Mouse (Mus musculus): Measurements from ENCODE around the gene Trpc6. TPM values are rescaled to one million over a fixed set of nuclear protein-coding genes. Genes with fewer than 3 reads are reported as not detected.

Trpc6 gene
- total RNA-seq (2017), result 0.76 to 11.9 TPM (median 2.8 TPM) in 3 replicates

- ATAC-seq (replicated peaks; ENCODE audit: insufficient number of reproducible peaks, low FRiP score, low TSS enrichment, poor library complexity, severe bottlenecking), result no peak
Observed at GRCm38 (mm10) chr9:8544041-8544794, at the start of gene Trpc6. TSS of gene Trpc6 (plus strand) at chr9:8544142.

- no peak for ATAC-seq (replicated peaks; ENCODE audit: insufficient number of reproducible peaks, low FRiP score, low TSS enrichment, poor library complexity, severe bottlenecking)
Observed at GRCm38 (mm10) chr9:8520911-8521310, 23.0 kb upstream of the Trpc6 start.

GRCm38 (mm10) chr9:8533670-8534069, 10.3 kb upstream of the Trpc6 start:
- ATAC-seq (replicated peaks; ENCODE audit: insufficient number of reproducible peaks, low FRiP score, low TSS enrichment, poor library complexity, severe bottlenecking), result no peak

GRCm38 (mm10) chr9:8545236-8545635, 1.3 kb downstream of the Trpc6 start:
- ATAC-seq (replicated peaks; ENCODE audit: insufficient number of reproducible peaks, low FRiP score, low TSS enrichment, poor library complexity, severe bottlenecking), result no peak

GRCm38 (mm10) chr9:8558574-8558973, 14.6 kb downstream of the Trpc6 start:
- ATAC-seq (replicated peaks; ENCODE audit: insufficient number of reproducible peaks, low FRiP score, low TSS enrichment, poor library complexity, severe bottlenecking), result no peak

- no peak for ATAC-seq (replicated peaks; ENCODE audit: insufficient number of reproducible peaks, low FRiP score, low TSS enrichment, poor library complexity, severe bottlenecking)
Observed at GRCm38 (mm10) chr9:8592618-8593017, 48.7 kb downstream of the Trpc6 start.

GRCm38 (mm10) chr9:8597089-8597488, 53.1 kb downstream of the Trpc6 start:
- ATAC-seq (replicated peaks; ENCODE audit: insufficient number of reproducible peaks, low FRiP score, low TSS enrichment, poor library complexity, severe bottlenecking), result no peak

- no peak for ATAC-seq (replicated peaks; ENCODE audit: insufficient number of reproducible peaks, low FRiP score, low TSS enrichment, poor library complexity, severe bottlenecking)
Observed at GRCm38 (mm10) chr9:8606816-8607491, 63.0 kb downstream of the Trpc6 start.

GRCm38 (mm10) chr9:8634344-8634743, 90.4 kb downstream of the Trpc6 start:
- no peak for ATAC-seq (replicated peaks; ENCODE audit: insufficient number of reproducible peaks, low FRiP score, low TSS enrichment, poor library complexity, severe bottlenecking)

- no peak for ATAC-seq (replicated peaks; ENCODE audit: insufficient number of reproducible peaks, low FRiP score, low TSS enrichment, poor library complexity, severe bottlenecking)
Observed at GRCm38 (mm10) chr9:8643453-8643852, 99.5 kb downstream of the Trpc6 start.

- no peak for ATAC-seq (replicated peaks; ENCODE audit: insufficient number of reproducible peaks, low FRiP score, low TSS enrichment, poor library complexity, severe bottlenecking)
Observed at GRCm38 (mm10) chr9:8655347-8655746, 111.4 kb downstream of the Trpc6 start.

GRCm38 (mm10) chr9:8672944-8673343, 129.0 kb downstream of the Trpc6 start:
- no peak for ATAC-seq (replicated peaks; ENCODE audit: insufficient number of reproducible peaks, low FRiP score, low TSS enrichment, poor library complexity, severe bottlenecking)

- ATAC-seq (replicated peaks; ENCODE audit: insufficient number of reproducible peaks, low FRiP score, low TSS enrichment, poor library complexity, severe bottlenecking), result no peak
Observed at GRCm38 (mm10) chr9:8676607-8677006, 132.7 kb downstream of the Trpc6 start.

GRCm38 (mm10) chr9:8693177-8693576, 149.2 kb downstream of the Trpc6 start:
- ATAC-seq (replicated peaks; ENCODE audit: insufficient number of reproducible peaks, low FRiP score, low TSS enrichment, poor library complexity, severe bottlenecking), result no peak

GRCm38 (mm10) chr9:8700669-8701068, 156.7 kb downstream of the Trpc6 start:
- no peak for ATAC-seq (replicated peaks; ENCODE audit: insufficient number of reproducible peaks, low FRiP score, low TSS enrichment, poor library complexity, severe bottlenecking)

GRCm38 (mm10) chr9:8703516-8703915, 159.6 kb downstream of the Trpc6 start:
- ATAC-seq (replicated peaks; ENCODE audit: insufficient number of reproducible peaks, low FRiP score, low TSS enrichment, poor library complexity, severe bottlenecking), result no peak

GRCm38 (mm10) chr9:8703956-8704355, 160.0 kb downstream of the Trpc6 start:
- ATAC-seq (replicated peaks; ENCODE audit: insufficient number of reproducible peaks, low FRiP score, low TSS enrichment, poor library complexity, severe bottlenecking), result no peak

- no peak for ATAC-seq (replicated peaks; ENCODE audit: insufficient number of reproducible peaks, low FRiP score, low TSS enrichment, poor library complexity, severe bottlenecking)
Observed at GRCm38 (mm10) chr9:8710052-8710739, 166.3 kb downstream of the Trpc6 start.

GRCm38 (mm10) chr9:8719017-8719416, 175.1 kb downstream of the Trpc6 start:
- ATAC-seq (replicated peaks; ENCODE audit: insufficient number of reproducible peaks, low FRiP score, low TSS enrichment, poor library complexity, severe bottlenecking), result no peak

- no peak for ATAC-seq (replicated peaks; ENCODE audit: insufficient number of reproducible peaks, low FRiP score, low TSS enrichment, poor library complexity, severe bottlenecking)
Observed at GRCm38 (mm10) chr9:8729056-8729455, 185.1 kb downstream of the Trpc6 start.

Data from monocyte, adult 5-6 weeks (primary cell).